25 mouse cellular contexts compared by ENCODE assay signal in the genomic region with DNA sequence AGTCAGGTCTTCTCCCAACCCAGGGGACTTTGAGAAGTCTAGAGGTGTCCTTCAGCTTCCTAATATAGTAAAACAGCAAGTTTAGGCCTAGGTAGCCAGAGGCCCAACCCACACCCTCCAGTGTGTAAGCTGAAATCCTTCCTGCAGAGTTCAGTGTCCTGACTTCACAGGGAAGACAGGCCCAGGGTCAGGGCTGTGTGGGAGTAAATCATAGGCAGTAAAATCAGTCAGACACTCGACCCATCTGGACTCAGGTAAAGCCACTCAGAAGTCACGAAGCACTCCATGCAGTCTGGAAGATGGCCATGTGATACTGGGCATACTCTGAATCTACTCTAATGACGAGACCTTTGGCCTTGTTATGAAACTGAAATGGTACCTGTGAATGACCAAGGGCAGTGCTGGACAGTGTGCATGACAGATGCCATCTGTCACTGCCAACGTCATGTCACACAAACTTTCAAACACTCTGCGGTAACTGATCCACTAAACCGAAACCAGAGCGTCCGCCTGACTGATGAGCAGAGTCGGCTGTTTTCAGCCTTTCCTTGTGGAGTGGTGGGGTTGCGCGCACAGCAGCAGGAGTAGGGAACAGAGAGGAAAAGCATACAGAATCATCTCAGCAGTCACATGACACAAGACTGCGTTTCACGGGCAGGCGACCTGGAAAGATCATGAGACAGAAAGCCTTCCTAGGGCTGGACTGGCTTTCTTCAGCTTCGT. TPM values are rescaled to one million over a fixed set of nuclear protein-coding genes. Genes with fewer than 3 reads are reported as not detected.
DNase-seq lines count a peak whose midpoint lies in the region; ATAC-seq and TF ChIP-seq lines count a peak whose summit lies in the region.
"Had no signal": no experiment of that assay in that cellular context is flagged by ENCODE, and none has a peak within 500 bp of the region (broad histone marks: within the 10 kb centered on the region; RNA-seq: fewer than 3 reads in every experiment).

No protein-coding gene starts in this region.

- H3K36me3 ChIP-seq in liver, adult 2 months (ENCODE audit: control insufficient read depth, insufficient read depth, low read length): no peaks in the 10 kb centered on the region
- H3K36me3 ChIP-seq in liver, embryonic 12.5 days: peaks cover 25% of the 10 kb centered on the region
- H3K36me3 ChIP-seq in intestine, postnatal 0 days (ENCODE audit: control insufficient read depth, insufficient read depth): peaks cover 30% of the 10 kb centered on the region

- peak overlapping the region; percentile 53 for H3K27ac ChIP-seq in liver, adult 2 months (replicated peaks; ENCODE audit: insufficient read depth, low read depth, low read length)
- H3K27ac ChIP-seq in liver, embryonic 12.5 days: no peak overlapping the region
- peak overlapping the region; percentile 37 for H3K27ac ChIP-seq in intestine, postnatal 0 days (ENCODE audit: low read depth, low read length)
- H3K27ac ChIP-seq: embryonic facial prominence, embryonic 13.5 days; forebrain, embryonic 13.5 days; heart, embryonic 15.5 days; hindbrain, embryonic 13.5 days; limb, embryonic 13.5 days; liver, embryonic 14.5 days; lung, embryonic 15.5 days; midbrain, embryonic 15.5 days; neural tube, embryonic 13.5 days had no signal

- peak; percentile 29 to 60 for DNase-seq in gastrocnemius, adult 8-10 months (ENCODE audit: low spot score in 2 of 2)
- no peak for DNase-seq in gastrocnemius, postnatal 4 days (ENCODE audit: low spot score in 2 of 2)
- DNase-seq in liver, adult 2 months (ENCODE audit: extremely low read depth, low read depth, low spot score): peak; percentile 99
- no peak for DNase-seq in adrenal gland, adult (ENCODE audit: inconsistent age in 2 of 2, low spot score in 1 of 2)
- no peak for DNase-seq in cerebellum, adult 9-11 months
- DNase-seq: cerebellum, postnatal 36 days; embryo, embryonic 11 days; heart, postnatal 36 days; kidney, postnatal 4 days; lung, postnatal 36 days; right cerebral cortex, postnatal 4 days had no signal

- H3K4me2 ChIP-seq in liver, embryonic 12.5 days: no peak overlapping the region
- H3K4me2 ChIP-seq in intestine, postnatal 0 days (replicated peaks; ENCODE audit: low read depth): no peak overlapping the region
- H3K4me2 ChIP-seq: embryonic facial prominence, embryonic 13.5 days; forebrain, embryonic 13.5 days; heart, embryonic 15.5 days; hindbrain, embryonic 13.5 days; limb, embryonic 13.5 days; lung, embryonic 15.5 days; midbrain, embryonic 15.5 days; neural tube, embryonic 13.5 days had no signal

- H3K9ac ChIP-seq in liver, adult 2 months (ENCODE audit: low read depth, low read length): peak overlapping the region; percentile 48
- H3K9ac ChIP-seq in liver, embryonic 12.5 days: no peak overlapping the region
- no peak overlapping the region for H3K9ac ChIP-seq in intestine, postnatal 0 days (ENCODE audit: low read depth, low read length)
- H3K9ac ChIP-seq: embryonic facial prominence, embryonic 13.5 days; forebrain, embryonic 13.5 days; heart, embryonic 15.5 days; hindbrain, embryonic 13.5 days; limb, embryonic 13.5 days; liver, embryonic 14.5 days; lung, embryonic 15.5 days; midbrain, embryonic 15.5 days; neural tube, embryonic 13.5 days had no signal

- no peak for ATAC-seq in liver, embryonic 12.5 days
- peak; percentile 84 for ATAC-seq in intestine, postnatal 0 days
- ATAC-seq: forebrain, embryonic 13.5 days; midbrain, embryonic 15.5 days had no signal

- peak overlapping the region; percentile 7; the same call in 1 of the 2 replicates for H3K4me3 ChIP-seq in liver, adult 2 months (ENCODE audit: insufficient read depth, low read depth, low read length)
- H3K4me3 ChIP-seq in liver, embryonic 12.5 days: no peak overlapping the region
- H3K4me3 ChIP-seq in intestine, postnatal 0 days (ENCODE audit: low read depth, low read length): no peak overlapping the region
- H3K4me3 ChIP-seq: embryonic facial prominence, embryonic 13.5 days; erythroblast, embryonic 14.5 days; forebrain, embryonic 13.5 days; heart, embryonic 15.5 days; hindbrain, embryonic 13.5 days; limb, embryonic 13.5 days; lung, embryonic 15.5 days; megakaryocyte, embryonic 14.5 days; midbrain, embryonic 15.5 days; myocyte; neural tube, embryonic 13.5 days had no signal

- no peak for TF ChIP-seq CTCF in liver, adult 2 months (IDR thresholded peaks at IDR 0.05; ENCODE audit: low read depth, low read length)
- no peak for TF ChIP-seq CTCF in intestine, postnatal 0 days (IDR thresholded peaks at IDR 0.05; ENCODE audit: low read depth)

- 32% methylated on average over 15 of the region's 15 CpGs for WGBS in liver, adult 2 months
- 82% methylated on average over 15 of the region's 15 CpGs for WGBS in liver, embryonic 12.5 days (ENCODE audit: insufficient replicate concordance)
- WGBS in intestine, postnatal 0 days: 74% methylated on average over 15 of the region's 15 CpGs

- no peaks in the 10 kb centered on the region for H3K79me2 ChIP-seq in liver, adult 2 months (ENCODE audit: control insufficient read depth, insufficient read depth, low read length)

- no peaks in the 10 kb centered on the region for H3K27me3 ChIP-seq in liver, adult 2 months (ENCODE audit: control insufficient read depth, insufficient read depth, low read length)
- H3K27me3 ChIP-seq in liver, embryonic 12.5 days (replicated peaks): no peaks in the 10 kb centered on the region
- H3K27me3 ChIP-seq in intestine, postnatal 0 days (replicated peaks; ENCODE audit: control insufficient read depth, insufficient read depth, low read length): no peaks in the 10 kb centered on the region
- H3K27me3 ChIP-seq: embryonic facial prominence, embryonic 13.5 days; forebrain, embryonic 13.5 days; heart, embryonic 15.5 days; hindbrain, embryonic 13.5 days; limb, embryonic 13.5 days; lung, embryonic 15.5 days; midbrain, embryonic 15.5 days; neural tube, embryonic 13.5 days had no signal

- H3K9me3 ChIP-seq in liver, embryonic 12.5 days (replicated peaks): no peaks in the 10 kb centered on the region
- no peaks in the 10 kb centered on the region for H3K9me3 ChIP-seq in intestine, postnatal 0 days (ENCODE audit: control insufficient read depth)
- H3K9me3 ChIP-seq: embryonic facial prominence, embryonic 13.5 days; forebrain, embryonic 13.5 days; heart, embryonic 15.5 days; hindbrain, embryonic 13.5 days; limb, embryonic 13.5 days; lung, embryonic 15.5 days; megakaryocyte, embryonic 14.5 days; midbrain, embryonic 15.5 days; neural tube, embryonic 13.5 days had no signal

- peaks cover 5% of the 10 kb centered on the region for H3K4me1 ChIP-seq in liver, adult 2 months (ENCODE audit: control insufficient read depth, insufficient read depth, low read length)
- peaks cover 26% of the 10 kb centered on the region for H3K4me1 ChIP-seq in liver, embryonic 12.5 days
- 0 out of 2 replicates have a peak, but pooled peaks cover 3% of the 10 kb centered on the region for H3K4me1 ChIP-seq in intestine, postnatal 0 days (replicated peaks; ENCODE audit: control insufficient read depth, insufficient read depth, low read length)
- H3K4me1 ChIP-seq: embryonic facial prominence, embryonic 13.5 days; forebrain, embryonic 13.5 days; hindbrain, embryonic 13.5 days; limb, embryonic 13.5 days; midbrain, embryonic 15.5 days; neural tube, embryonic 13.5 days had no signal

- TF ChIP-seq POLR2A in liver, adult 2 months (IDR thresholded peaks at IDR 0.05; ENCODE audit: extremely low read depth, insufficient read depth, low read length): no peak

RNA-seq across cellular contexts. Expression of a gene that starts 39.5 kb away (rescaled TPM):
- 1 to 10 TPM; 5.1 to 6.1 (median 6.0) TPM for total RNA-seq in gastrocnemius, adult 8-10 months (2022)
- 10 to 100 TPM; 57.2 to 61.3 TPM for total RNA-seq in gastrocnemius, postnatal 4 days (2021)
- 1.4 and 2.8 TPM in 2 replicates for total RNA-seq in liver, adult 2 months (2014; rRNA removed)
- polyA plus RNA-seq in liver, adult 2 months (2012; rRNA removed): 3.8 and 5.8 TPM in 2 replicates
- polyA plus RNA-seq in liver, embryonic 12.5 days (2016; fragmentation: Nextera tagmentation; extraction: Ambion mirVana): 49.3 and 50.3 TPM in 2 replicates
- polyA plus RNA-seq in intestine, postnatal 0 days (2015; fragmentation: Nextera tagmentation; extraction: Ambion mirVana): 53.3 and 56.3 TPM in 2 replicates

Comparison
In these comparisons a context has a peak if more than half of its experiments do, and no peak if none do; other contexts are left out.
1. DNase-seq: peak in gastrocnemius, adult 8-10 months (2 of 2) and liver, adult 2 months (single experiment); none in gastrocnemius, postnatal 4 days (0 of 2), adrenal gland, adult (0 of 2) and cerebellum, adult 9-11 months (single experiment).
2. RNA of a gene that starts 39.5 kb away (total RNA-seq): 57.2 to 61.3 TPM in gastrocnemius, postnatal 4 days; 5.1 to 6.1 TPM in gastrocnemius, adult 8-10 months and 1.4 to 2.8 TPM in liver, adult 2 months; every median in the first group is over 4 times any median in the second.